Mouse (Mus musculus): ENCODE measurements at regions not wholly inside any gene's neighbourhood (a gene's known extent, or its start where the extent isn't known, plus 50 kb on each side); places are given as distances from the start of the nearest gene placed in this dataset.

DNA sequence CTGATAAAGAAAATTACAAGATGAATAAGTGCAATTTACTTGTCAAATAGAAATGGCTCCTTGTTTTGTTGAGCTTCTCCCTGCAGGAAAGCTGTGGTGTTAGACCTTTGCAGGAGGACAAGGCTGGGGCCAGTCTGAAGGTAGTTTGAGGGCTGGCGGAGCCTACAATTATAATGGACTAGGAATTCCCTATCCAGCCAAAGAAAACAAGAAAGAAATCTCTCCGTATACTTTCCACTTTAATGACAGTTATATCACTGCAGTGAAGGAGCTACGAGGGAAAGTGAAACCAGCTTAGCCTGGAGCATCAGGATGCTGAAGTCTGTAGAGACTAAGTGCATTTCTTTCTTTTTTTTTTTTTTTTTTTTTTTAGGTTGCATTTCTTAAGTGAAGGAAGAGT is 104.8 kb upstream of the Sstr4 start:
- Histone ChIP-seq H3K36me3 (ENCODE audit: insufficient read depth, low read length) (no peaks in the 10 kb centered on the region), H3K27me3 (ENCODE audit: insufficient read depth, low read length) (no peaks in the 10 kb centered on the region), H3K9me3 (replicated peaks; ENCODE audit: low read length) (no peaks in the 10 kb centered on the region), H3K4me3 (replicated peaks; ENCODE audit: low read depth, low read length) (no peak overlapping the region), H3K27ac (no peak overlapping the region), H3K9ac (ENCODE audit: low read depth, low read length) (no peak overlapping the region), H3K4me1 (replicated peaks; ENCODE audit: insufficient read depth, low read length) (no peaks in the 10 kb centered on the region), H3K4me2 (ENCODE audit: low read length) (no peak overlapping the region; the same call in 1 of the 2 replicates)
- ATAC-seq (replicated peaks; ENCODE audit: low FRiP score, low read depth) (no peak), DNase-seq (ENCODE audit: low spot score) (peak; percentile 61)
- TF ChIP-seq CTCF (IDR thresholded peaks at IDR 0.05; ENCODE audit: low read depth) = no peak
- 27% methylated on average over 3 of the region's 3 CpGs for WGBS

DNA sequence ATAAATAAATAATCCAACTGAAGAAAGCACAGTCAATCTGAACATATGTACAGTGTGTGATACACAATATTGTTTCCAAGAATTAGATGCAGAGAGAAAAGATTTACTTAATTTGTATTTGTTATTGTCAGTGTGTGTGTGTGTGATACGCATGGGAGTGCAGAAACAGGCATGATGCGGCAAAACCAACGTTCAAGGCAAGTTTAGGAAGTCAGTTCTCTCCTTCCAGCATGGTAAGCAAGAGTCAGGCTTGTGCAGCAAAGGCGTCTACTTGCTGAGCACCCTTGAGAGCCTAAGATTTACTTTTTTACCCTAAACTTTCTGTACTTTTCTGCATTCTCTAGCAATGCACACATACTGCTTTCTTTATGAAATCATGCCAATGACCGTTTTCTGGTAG is 102.7 kb upstream of the Sstr4 start:
- H3K9ac ChIP-seq (ENCODE audit: low read depth, low read length) = no peak overlapping the region
- 85% methylated on average over 5 of the region's 5 CpGs for WGBS
- no peak for ATAC-seq (replicated peaks; ENCODE audit: low FRiP score, low read depth)

DNA sequence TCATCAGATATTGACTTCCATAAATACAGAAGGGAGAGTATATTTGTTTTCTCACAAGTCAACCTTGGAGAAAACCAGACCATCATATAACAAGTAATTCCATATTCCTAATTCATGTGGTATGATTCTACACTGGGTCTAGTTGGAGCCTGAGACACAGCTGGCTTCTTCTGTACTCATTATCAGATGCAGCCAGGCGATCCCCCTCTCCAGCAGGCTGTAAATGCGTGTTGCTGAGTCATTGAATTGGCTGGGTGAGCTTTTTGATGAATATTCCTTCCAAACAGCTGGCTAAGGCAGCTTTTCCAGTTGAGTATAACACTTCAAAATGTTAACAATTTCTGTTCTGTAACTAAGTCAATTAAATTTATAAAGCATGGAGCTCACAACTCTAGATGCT is 102.2 kb upstream of the Sstr4 start:
- H3K4me2 ChIP-seq (ENCODE audit: low read length) = no peak overlapping the region
- WGBS = 33% methylated on average over 2 of the region's 2 CpGs
- H3K4me1 ChIP-seq (replicated peaks; ENCODE audit: insufficient read depth, low read length) = no peaks in the 10 kb centered on the region
- no peak overlapping the region for H3K4me3 ChIP-seq (replicated peaks; ENCODE audit: low read depth, low read length)
- H3K9me3 ChIP-seq (replicated peaks; ENCODE audit: low read length) = no peaks in the 10 kb centered on the region
- ATAC-seq (replicated peaks; ENCODE audit: low FRiP score, low read depth) (no peak), DNase-seq (ENCODE audit: low spot score) (no peak)
- no peak overlapping the region for H3K27ac ChIP-seq
- no peaks in the 10 kb centered on the region for H3K27me3 ChIP-seq (ENCODE audit: insufficient read depth, low read length)
- H3K36me3 ChIP-seq (ENCODE audit: insufficient read depth, low read length) = no peaks in the 10 kb centered on the region
- no peak for TF ChIP-seq CTCF (IDR thresholded peaks at IDR 0.05; ENCODE audit: low read depth)
- no peak overlapping the region for H3K9ac ChIP-seq (ENCODE audit: low read depth, low read length)

More for the DNA sequence above, 102.7 kb upstream of the Sstr4 start:
- no peak for TF ChIP-seq CTCF (IDR thresholded peaks at IDR 0.05; ENCODE audit: low read depth)
- no peak overlapping the region for H3K4me2 ChIP-seq (ENCODE audit: low read length)
- H3K4me1 ChIP-seq (replicated peaks; ENCODE audit: insufficient read depth, low read length) = no peaks in the 10 kb centered on the region
- no peak overlapping the region for H3K4me3 ChIP-seq (replicated peaks; ENCODE audit: low read depth, low read length)
- H3K36me3 ChIP-seq (ENCODE audit: insufficient read depth, low read length) = no peaks in the 10 kb centered on the region
- DNase-seq (ENCODE audit: low spot score) = no peak
- H3K27me3 ChIP-seq (ENCODE audit: insufficient read depth, low read length) = no peaks in the 10 kb centered on the region
- H3K27ac ChIP-seq = no peak overlapping the region
- H3K9me3 ChIP-seq (replicated peaks; ENCODE audit: low read length) = no peaks in the 10 kb centered on the region

DNA sequence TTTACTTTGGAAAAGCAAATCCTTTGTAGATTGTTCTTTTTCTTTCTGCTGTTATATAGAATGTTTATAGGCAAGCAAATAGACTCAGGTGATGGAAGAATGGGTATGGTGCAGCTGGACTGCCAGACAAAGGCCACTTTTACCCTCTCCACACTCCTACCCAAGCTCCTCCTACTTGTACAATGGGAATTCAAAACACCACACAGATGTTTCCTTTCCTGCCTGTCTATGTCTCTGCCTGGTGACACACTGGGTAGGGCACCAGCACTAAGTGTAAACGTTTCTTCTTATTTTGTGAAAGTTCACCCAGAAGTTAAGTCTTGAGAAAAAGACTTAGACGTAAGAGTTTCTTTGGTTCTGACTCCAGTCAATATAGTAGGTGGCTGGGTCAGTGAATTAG is 94.3 kb upstream of the Sstr4 start:
- Histone ChIP-seq H3K4me2 (ENCODE audit: low read length) (no peak overlapping the region), H3K4me1 (replicated peaks; ENCODE audit: insufficient read depth, low read length) (no peaks in the 10 kb centered on the region), H3K4me3 (replicated peaks; ENCODE audit: low read depth, low read length) (no peak overlapping the region), H3K27ac (no peak overlapping the region), H3K9ac (ENCODE audit: low read depth, low read length) (no peak overlapping the region), H3K36me3 (ENCODE audit: insufficient read depth, low read length) (no peaks in the 10 kb centered on the region), H3K27me3 (ENCODE audit: insufficient read depth, low read length) (no peaks in the 10 kb centered on the region), H3K9me3 (replicated peaks; ENCODE audit: low read length) (no peaks in the 10 kb centered on the region)
- DNase-seq (ENCODE audit: low spot score) (no peak), ATAC-seq (replicated peaks; ENCODE audit: low FRiP score, low read depth) (no peak)
- 44% methylated on average over 2 of the region's 2 CpGs for WGBS
- no peak for TF ChIP-seq CTCF (IDR thresholded peaks at IDR 0.05; ENCODE audit: low read depth)

DNA sequence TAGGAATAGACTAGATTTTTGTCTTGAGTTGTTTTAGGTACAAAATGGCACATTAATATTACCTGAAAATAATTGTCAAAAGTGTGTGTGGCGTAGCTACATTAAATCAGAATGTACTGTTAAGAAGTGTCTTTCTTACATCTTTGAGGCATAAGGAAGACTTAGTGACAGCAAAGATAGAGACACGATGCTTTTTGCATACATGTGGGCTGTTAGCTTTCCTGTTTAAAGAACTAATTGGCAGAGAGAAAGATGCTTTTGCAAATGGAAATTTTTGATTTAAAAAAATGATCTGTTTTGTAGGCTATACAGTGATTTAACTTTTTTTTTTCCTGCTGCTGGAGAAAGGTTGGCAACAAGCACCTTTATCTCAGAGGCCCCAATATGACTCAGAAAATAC is 82.9 kb upstream of the Sstr4 start:
- no peak for ATAC-seq (replicated peaks; ENCODE audit: low FRiP score, low read depth)

DNA sequence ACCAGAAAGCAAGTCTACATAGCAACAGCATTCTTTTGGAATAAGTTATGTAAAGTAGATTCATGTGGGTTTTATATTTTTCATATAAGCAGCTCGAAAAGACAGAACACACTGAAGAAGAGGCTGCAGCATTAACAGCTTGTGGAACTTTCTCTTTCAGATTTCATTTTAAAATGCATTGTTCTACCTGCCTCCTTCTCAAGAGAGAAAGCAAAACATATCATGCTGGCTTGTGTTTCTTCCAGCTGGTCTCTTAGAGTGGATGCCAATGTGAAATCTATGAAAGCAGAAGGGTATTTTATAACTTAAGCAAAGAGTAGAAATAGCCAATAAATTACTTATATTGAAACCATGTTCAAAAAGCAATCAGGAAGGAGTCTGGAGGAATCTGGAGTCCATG is 74.2 kb upstream of the Sstr4 start:
- Histone ChIP-seq H3K9ac (ENCODE audit: low read depth, low read length) (no peak overlapping the region), H3K4me2 (ENCODE audit: low read length) (no peak overlapping the region), H3K27ac (no peak overlapping the region), H3K36me3 (ENCODE audit: insufficient read depth, low read length) (no peaks in the 10 kb centered on the region), H3K4me3 (replicated peaks; ENCODE audit: low read depth, low read length) (no peak overlapping the region), H3K9me3 (replicated peaks; ENCODE audit: low read length) (no peaks in the 10 kb centered on the region), H3K27me3 (ENCODE audit: insufficient read depth, low read length) (no peaks in the 10 kb centered on the region), H3K4me1 (replicated peaks; ENCODE audit: insufficient read depth, low read length) (no peaks in the 10 kb centered on the region)
- DNase-seq (ENCODE audit: low spot score) (no peak), ATAC-seq (replicated peaks; ENCODE audit: low FRiP score, low read depth) (no peak)
- WGBS = 66% methylated on average over 1 of the region's 1 CpGs
- no peak for TF ChIP-seq CTCF (IDR thresholded peaks at IDR 0.05; ENCODE audit: low read depth)

More for the DNA sequence above, 82.9 kb upstream of the Sstr4 start:
- no peaks in the 10 kb centered on the region for H3K36me3 ChIP-seq (ENCODE audit: insufficient read depth, low read length)
- no peak overlapping the region for H3K4me3 ChIP-seq (replicated peaks; ENCODE audit: low read depth, low read length)
- H3K9me3 ChIP-seq (replicated peaks; ENCODE audit: low read length) = no peaks in the 10 kb centered on the region
- 85% methylated on average over 2 of the region's 2 CpGs for WGBS
- H3K4me2 ChIP-seq (ENCODE audit: low read length) = no peak overlapping the region
- H3K9ac ChIP-seq (ENCODE audit: low read depth, low read length) = no peak overlapping the region
- no peak overlapping the region for H3K27ac ChIP-seq
- no peaks in the 10 kb centered on the region for H3K4me1 ChIP-seq (replicated peaks; ENCODE audit: insufficient read depth, low read length)
- DNase-seq (ENCODE audit: low spot score) = no peak
- no peak for TF ChIP-seq CTCF (IDR thresholded peaks at IDR 0.05; ENCODE audit: low read depth)
- no peaks in the 10 kb centered on the region for H3K27me3 ChIP-seq (ENCODE audit: insufficient read depth, low read length)

DNA sequence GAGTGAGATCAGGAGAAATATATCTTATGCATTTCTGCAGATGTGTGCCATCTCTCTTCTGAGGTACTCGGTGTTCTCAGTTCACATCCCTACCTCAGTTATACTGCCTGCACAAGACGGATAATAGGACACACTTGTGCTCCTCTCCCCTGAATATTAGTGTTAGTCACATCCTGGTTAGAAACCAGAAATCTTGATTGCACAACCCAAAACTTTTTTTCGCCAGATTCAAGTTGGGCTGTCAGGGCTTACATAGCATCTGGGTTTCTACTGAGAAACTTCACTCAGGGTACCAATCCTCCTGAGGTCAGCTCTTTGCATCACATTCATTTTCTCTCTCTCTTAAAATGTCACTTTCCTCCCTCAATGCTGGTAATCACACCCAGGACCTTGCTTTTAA is 69.8 kb upstream of the Sstr4 start:
- Histone ChIP-seq H3K9me3 (replicated peaks; ENCODE audit: low read length) (no peaks in the 10 kb centered on the region), H3K4me2 (ENCODE audit: low read length) (no peak overlapping the region), H3K9ac (ENCODE audit: low read depth, low read length) (no peak overlapping the region), H3K27me3 (ENCODE audit: insufficient read depth, low read length) (no peaks in the 10 kb centered on the region), H3K4me1 (replicated peaks; ENCODE audit: insufficient read depth, low read length) (no peaks in the 10 kb centered on the region), H3K4me3 (replicated peaks; ENCODE audit: low read depth, low read length) (no peak overlapping the region), H3K36me3 (ENCODE audit: insufficient read depth, low read length) (no peaks in the 10 kb centered on the region), H3K27ac (no peak overlapping the region)
- no peak for DNase-seq (ENCODE audit: low spot score)
- ATAC-seq (replicated peaks; ENCODE audit: low FRiP score, low read depth) = no peak
- TF ChIP-seq CTCF (IDR thresholded peaks at IDR 0.05; ENCODE audit: low read depth) = no peak
- WGBS = 89% methylated on average over 3 of the region's 3 CpGs

Data from kidney, postnatal 0 days (tissue).